Mouse (Mus musculus) G1E (cell line): Measurements from ENCODE around the gene Gm20481.

ENCODE experiments used
- CTCF ChIP-seq: IDR thresholded peaks from 2 replicates; pipeline ENCODE4 v1.5.1; 2012; ENCODE audit warnings: low read depth, low read length, inconsistent platforms, mixed read lengths
- GATA1 ChIP-seq: IDR thresholded peaks from 2 replicates; pipeline ENCODE4 v1.6.1; 2012; ENCODE audit warnings: borderline replicate concordance, low read length, inconsistent platforms, mixed read lengths
- GATA2 ChIP-seq: IDR thresholded peaks from 2 replicates; pipeline ENCODE4 v1.6.1; 2012; ENCODE audit warnings: low read depth, low read length, inconsistent platforms, borderline replicate concordance
- POLR2AphosphoS5 ChIP-seq: IDR thresholded peaks from 2 replicates; pipeline ENCODE4 v1.6.1; 2012; ENCODE audit warnings: low read depth, low read length, inconsistent platforms; ENCODE audit not compliant: insufficient replicate concordance
- TAL1 ChIP-seq: conservative IDR thresholded peaks from 2 replicates; pipeline ENCODE4 v1.6.1; 2012; ENCODE audit warnings: low read depth, low read length, inconsistent platforms, mixed read lengths

DNA sequence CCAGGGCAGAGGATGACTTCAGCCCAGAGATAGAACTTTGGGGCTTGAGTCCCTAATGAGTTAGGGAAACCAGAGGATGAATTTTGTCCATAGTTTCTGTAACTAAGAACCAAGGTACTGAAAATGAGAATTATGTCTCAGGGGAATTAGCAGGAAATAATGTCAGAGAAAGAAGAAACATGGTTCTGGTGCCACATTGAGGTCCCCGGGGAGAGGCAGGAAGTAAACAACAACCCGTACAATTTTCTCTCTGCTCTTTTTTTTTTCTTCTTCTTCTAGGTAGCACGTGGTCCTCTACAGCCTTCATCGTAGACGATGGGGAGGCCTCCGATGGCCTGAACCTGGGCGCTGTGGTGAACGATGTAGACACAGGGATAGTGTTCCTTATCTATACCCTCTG lies 37.4 kb upstream of the Gm20481 start:
- TF ChIP-seq CTCF (no peak), POLR2AphosphoS5 (no peak), GATA1 (no peak), TAL1 (no peak), GATA2 (no peak)
